Mouse (Mus musculus) fat pad, adult 2 months (tissue): ENCODE results near the gene Dnah3.

Experiments
- DNase-seq: peaks from one replicate; pipeline ENCODE4 v3.0.0-alpha.2; 2011; ENCODE audit warnings: low read depth, low spot score; ENCODE audit errors: extremely low read depth

Dnah3 gene

GRCm38 (mm10) chr7:120095180-120095579 lies at the start of gene Dnah3:
TSS of gene Dnah3 (minus strand) at chr7:120095280.
- no peak for DNase-seq

DNA sequence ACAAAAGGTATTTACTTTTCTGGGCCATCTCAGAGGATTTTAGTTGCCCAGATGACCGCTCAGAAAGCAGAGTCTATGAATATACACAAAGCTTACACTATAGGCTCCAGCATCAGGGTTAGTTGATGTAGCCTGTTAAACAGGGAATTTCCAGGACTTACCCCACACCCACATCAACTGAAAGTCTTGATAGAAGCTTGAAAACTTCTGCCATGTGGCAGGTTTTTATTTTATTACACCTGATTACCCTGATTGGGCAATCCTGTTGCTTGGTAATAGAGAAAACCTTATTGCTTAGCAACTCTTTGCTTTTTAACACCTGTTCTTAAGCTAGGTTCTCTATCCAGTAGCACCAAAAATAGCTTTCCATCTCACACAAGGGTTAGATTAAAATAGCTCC lies 47.7 kb upstream of the Dnah3 start:
- DNase-seq: no peak

- no peak for DNase-seq
These were observed 33.9 kb upstream of the Dnah3 start for GRCm38 (mm10) chr7:120128951-120129350.

- no peak for DNase-seq
These were observed 32.6 kb upstream of the Dnah3 start for GRCm38 (mm10) chr7:120127686-120128059.

DNA sequence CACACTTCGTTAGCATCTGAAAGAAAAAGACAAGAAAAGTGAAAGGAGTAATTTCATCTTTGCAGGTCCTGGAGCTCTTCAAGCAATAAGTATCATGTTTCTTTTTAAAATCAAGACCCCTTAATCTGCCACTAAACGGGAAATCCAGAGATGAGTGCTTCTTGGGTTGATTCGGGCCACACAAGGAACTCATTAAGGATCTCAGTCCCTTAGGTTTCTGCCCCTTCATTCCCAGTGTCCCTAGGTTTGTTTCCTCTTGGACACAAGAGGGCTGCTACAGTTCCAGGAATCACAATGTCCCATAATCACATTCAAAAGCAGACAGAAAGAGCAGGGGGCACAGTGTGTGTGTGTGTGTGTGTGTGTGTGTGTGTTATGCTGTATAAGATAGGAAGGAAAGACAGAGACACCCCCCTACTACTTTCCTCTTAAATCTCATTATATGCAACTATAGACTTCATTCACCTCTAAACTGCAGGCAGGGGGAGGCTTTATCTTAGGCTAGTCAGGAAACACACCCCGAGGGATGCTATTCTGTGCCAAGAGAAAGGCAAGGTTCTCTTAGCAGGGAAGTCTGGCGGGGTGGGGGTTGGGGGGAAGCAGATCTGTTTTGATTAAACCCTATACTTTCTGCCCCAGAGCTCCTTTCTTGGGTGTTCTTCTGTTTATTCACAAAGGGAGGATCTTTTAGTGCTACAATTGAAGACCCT lies 32.1 kb upstream of the Dnah3 start:
- no peak for DNase-seq

GRCm38 (mm10) chr7:120124844-120125243 lies 29.8 kb upstream of the Dnah3 start:
- no peak for DNase-seq

DNA sequence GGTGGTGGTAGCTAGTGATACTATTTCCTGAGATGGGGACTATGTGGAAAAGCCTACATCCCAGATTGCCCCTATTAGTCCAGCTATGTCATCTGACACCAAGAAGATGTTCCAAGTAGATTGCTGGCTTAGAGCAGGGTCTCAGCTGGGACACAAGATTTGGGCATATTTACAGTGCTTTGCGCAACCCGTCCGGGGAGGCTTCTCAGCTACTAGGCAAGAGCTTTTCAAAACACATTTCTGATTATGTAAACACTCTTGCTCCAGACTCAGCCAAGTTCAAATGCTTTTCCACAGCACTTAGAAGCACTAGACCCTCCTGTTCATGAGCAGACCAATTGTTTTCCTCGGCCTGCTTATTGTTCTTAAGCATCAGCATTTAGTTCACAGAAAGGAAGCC lies 28.7 kb upstream of the Dnah3 start:
- DNase-seq: no peak

- peak; percentile 58 for DNase-seq
These were observed 22.4 kb upstream of the Dnah3 start for GRCm38 (mm10) chr7:120117529-120117928.

GRCm38 (mm10) chr7:120116976-120117375 lies 21.9 kb upstream of the Dnah3 start:
- DNase-seq: no peak

DNA sequence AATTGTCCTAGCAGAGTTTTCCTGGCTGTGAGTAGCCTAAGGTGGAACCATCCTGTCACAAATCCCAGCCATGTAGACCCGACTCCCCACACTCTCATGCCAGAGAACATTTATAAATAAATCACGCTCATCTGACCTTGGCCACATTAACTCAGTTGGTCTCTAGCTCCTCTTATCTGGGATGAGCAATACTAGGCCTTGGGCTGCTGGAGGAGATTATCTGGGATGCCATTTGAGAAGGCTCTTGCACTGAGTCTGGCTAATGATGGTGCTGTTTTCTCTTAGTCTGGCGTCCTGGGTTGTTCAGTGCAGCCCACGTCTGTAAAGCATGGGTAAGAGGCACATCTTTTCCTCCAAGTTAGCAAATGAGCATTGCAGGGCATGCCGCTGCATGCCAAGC lies 14.6 kb upstream of the Dnah3 start:
- no peak for DNase-seq

DNA sequence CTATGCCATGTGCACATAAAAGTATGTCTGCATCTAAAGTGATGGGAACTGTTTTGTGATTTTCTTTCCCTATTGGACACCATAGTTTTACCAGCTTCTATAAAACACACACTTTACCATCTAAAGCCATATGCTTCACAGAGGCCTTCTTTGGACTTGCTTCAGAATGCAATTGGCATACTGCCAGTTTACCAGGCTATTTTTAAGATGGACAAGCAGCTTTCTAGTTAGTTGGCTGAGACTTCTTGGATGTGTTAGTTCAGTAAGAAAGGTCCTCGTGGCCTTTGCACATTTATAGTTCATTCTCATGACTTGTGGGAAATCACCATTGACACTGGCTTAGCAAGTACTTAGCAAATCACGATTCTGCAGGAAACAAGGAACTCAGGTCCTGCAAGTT lies 11.3 kb upstream of the Dnah3 start:
- no peak for DNase-seq

DNA sequence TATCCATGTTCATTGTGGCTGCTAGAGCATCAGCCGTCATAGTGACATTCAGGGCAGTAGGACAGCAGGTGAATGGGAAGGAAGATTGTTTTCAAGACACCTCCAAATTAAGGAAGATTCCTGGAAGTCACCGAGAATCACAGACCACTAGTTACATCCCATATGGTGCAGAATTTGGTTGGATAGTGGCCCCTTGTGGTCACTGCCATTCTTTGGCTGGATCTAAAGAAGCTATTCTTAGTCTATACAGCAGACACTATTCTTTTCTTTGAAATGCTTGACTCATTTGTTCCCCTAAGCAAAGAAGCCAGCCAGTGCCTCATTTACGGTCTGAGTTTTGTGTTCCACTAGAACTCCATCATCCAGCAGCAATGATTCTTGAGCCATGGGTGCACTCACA lies 9.9 kb upstream of the Dnah3 start:
- DNase-seq: no peak

DNA sequence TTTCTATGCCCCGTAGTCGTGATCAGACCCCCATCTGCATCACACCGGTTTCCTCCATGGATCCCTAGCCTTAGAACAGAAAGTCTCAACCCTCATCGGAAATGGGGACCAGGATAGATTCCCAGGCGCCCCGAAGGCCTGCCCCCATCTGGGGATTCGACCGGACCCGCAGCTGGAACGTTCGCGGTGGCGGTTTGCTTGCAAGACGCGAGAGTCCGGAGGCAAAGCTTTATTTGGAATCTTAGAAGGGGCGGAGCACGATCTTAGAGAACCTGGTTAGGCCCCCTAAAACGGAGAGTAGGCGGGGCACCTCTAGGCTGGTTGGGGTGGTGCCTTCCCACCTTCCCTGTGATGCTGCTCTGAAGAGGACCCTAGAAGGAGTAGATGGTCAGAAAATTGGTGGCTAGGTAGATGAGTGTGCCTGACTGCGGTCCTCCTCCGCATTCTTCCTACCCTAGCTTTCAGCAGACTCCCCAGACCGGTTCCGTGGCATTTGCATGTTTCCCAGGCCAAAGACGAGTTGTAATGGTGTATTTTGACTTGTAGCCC lies 8.0 kb upstream of the Dnah3 start:
- peak; percentile 68 for DNase-seq

- DNase-seq: no peak
These were observed 7.3 kb upstream of the Dnah3 start, which contains the start of gene Tmem159 for GRCm38 (mm10) chr7:120102164-120102972. TSS of gene Tmem159 (plus strand) at chr7:120102353.

DNA sequence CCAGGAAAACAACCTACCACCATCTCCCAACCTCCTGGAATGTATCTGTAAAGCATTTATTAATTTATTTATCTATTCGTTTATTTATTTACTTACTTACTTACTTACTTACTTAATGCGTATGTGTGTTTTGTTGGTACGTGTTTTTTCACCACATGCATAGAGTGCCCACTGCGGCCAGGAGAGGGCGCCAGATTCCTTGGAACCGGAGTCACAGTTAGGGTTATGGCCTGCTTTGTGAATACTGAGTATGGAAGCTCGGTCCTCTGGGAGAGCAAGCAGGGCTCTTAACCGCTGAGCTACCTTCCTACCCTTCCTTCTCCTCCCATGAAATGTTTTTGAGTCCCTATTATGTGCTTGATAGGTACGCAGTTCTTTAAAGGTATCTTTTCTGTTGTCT lies 3.3 kb upstream of the Dnah3 start:
- no peak for DNase-seq

- no peak for DNase-seq
These were observed 2.8 kb upstream of the Dnah3 start for GRCm38 (mm10) chr7:120097845-120098244.

DNA sequence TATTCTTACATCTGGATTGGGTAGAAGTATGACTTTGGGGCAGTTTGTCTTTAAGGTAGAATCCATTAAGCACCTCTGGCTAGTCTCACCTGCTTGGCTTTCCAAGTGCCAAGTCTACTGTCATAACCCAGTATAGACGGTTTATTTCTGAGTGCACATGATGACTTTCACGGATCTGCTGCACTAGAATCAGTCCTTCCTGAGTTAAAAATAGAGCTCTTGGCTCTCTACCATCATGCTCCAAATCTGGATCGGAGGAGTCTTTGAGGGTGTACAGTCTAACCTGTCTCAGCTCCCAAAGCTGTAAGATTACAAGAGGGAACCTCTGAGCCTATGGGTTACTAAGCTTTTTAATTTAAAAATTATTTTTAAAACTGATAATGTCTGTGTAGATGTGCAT lies 864 bp downstream of the Dnah3 start:
- DNase-seq: no peak

GRCm38 (mm10) chr7:120093033-120093432 lies 2.0 kb downstream of the Dnah3 start:
- no peak for DNase-seq

GRCm38 (mm10) chr7:120080177-120080576 lies 14.9 kb downstream of the Dnah3 start:
- no peak for DNase-seq

DNA sequence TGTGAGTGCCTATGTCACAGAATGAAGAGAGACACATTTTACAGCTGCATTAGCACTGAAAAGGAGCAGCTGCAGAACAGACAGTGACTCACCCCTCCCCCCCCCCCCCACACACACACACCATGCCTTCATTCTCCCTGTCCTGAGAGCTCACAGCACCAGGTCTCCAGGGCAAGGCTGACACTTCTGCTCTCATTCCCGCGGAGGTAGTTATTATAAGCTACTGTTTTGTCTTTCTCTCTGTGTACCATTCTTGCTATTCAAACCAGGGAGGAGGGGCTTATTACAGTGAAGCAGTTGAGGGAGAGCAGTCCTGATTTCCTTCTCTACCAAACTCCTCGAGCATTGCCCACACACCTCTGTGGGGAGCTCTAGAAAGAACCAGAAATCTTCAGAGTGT lies 25.9 kb downstream of the Dnah3 start:
- no peak for DNase-seq

DNA sequence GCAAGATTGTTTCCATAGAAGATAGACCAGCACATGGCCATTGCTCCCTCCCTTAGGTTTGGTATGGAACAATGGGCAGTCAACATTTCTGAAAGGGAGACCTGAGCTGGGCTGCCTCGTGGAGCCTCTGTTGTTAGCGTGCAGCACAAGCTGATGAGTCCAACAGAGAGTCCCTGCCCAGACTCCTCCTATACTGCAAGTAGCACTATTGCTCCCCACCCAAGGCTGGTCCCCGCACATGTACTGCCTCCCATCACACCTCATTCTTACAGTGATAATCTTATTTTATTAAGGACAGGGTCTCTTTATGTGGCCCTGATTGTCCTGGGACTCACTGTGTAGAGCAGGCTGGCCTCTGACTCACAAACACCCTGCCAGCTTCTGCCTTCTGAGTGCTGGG lies 27.0 kb downstream of the Dnah3 start:
- DNase-seq: no peak

GRCm38 (mm10) chr7:120064045-120064444 lies 31.0 kb downstream of the Dnah3 start:
- no peak for DNase-seq
